Mouse (Mus musculus): ENCODE data around the gene Mycbp2. TPM values are rescaled to one million over a fixed set of nuclear protein-coding genes. Genes with fewer than 3 reads are reported as not detected.

Mycbp2 gene
- polyA plus RNA-seq (2012; ENCODE audit: insufficient read depth, insufficient read length, missing spikeins): 52.4 and 56.8 TPM in 2 replicates

DNA sequence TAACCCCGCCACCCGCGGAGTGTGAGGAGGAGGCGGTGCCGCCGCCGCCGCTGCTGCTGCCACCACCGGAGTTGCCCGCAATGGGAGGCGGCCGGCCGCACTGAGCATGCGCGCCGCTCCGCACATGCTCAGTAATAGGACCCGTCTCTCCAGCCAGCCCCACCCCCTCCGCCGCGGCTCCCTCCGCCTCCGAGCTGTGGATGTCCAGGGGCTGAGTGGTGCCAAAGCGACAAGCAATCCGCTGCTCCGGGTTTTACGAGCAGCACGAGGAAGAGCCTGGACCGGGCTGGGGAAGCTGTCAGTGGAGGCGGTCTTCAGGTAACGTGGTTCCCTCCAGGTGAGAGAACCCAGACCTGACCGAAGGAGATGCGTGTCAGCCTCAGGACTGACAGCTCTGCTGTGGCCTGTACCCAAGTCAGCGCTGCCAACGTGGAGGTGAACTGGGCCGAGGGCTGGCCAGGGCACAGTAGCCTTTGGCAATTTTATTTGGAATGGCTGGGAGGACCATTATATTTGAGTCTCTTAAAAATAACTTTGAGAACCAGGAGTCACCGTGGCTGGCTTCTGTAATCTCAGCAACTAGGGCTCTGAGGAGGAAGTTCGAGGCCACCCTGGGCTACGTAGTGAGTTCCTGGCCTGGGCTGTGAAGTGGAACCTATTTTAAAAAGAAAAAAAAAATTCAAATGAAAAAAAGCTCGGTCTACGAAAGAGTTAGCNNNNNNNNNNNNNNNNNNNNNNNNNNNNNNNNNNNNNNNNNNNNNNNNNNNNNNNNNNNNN is at the start of gene Mycbp2:
Mycbp2 (minus strand) TSS at position 86 of the 777 bp plus-strand sequence.
- peak within 1 kb of the TSS; percentile 72 for H3K27ac ChIP-seq (ENCODE audit: insufficient read depth, low read depth, low read length)
- TF ChIP-seq CTCF (IDR thresholded peaks at IDR 0.05; ENCODE audit: low read depth, low read length): no peak
- TF ChIP-seq POLR2A (IDR thresholded peaks at IDR 0.05; ENCODE audit: borderline replicate concordance, low read depth, low read length): no peak
- H3K4me3 ChIP-seq (ENCODE audit: insufficient read depth, low read length): peak within 1 kb of the TSS; percentile 95
- peaks cover 23% of the 10 kb centered on the region for H3K4me1 ChIP-seq (ENCODE audit: control insufficient read depth, insufficient read depth, low read length)

DNA sequence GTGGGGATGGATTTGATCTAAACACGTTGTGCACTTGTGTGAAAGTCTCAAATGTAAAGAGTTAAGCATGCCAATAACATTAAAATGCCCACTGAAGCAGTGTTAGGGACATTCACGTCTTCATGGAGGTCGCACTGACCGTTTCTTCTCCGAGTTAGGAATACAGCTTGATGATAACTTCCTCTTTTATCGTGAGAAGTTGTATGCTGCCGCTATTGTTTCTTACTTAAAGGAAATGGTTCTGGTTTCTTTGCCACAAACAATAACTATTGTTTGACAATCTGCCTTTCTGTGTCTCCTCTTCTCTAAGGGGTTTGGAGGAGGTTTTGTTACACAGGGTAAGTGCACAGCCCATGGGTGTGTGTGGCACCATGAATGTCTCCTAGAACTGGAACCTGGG is 45.8 kb upstream of the Mycbp2 start:
- TF ChIP-seq CTCF (IDR thresholded peaks at IDR 0.05; ENCODE audit: low read depth, low read length) (no peak), POLR2A (IDR thresholded peaks at IDR 0.05; ENCODE audit: borderline replicate concordance, low read depth, low read length) (no peak)

DNA sequence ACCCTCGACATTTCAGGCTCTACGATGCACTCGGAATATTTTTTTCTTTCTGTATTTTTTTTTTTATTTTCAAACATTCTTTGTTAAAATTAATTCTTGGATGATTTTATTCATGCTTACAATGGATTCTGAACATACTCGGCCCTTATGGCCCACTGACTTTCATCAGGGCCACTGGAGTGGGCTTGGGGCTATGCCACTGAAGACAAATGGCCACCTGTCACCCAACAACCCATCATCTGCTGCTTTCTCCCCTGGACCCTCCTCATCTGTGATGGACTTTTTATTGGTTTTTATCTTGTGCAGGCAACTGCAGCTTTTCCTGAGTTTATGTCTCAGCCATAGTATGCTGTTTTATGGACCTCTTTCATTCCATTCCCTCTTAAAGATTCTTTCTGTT is 40.8 kb upstream of the Mycbp2 start:
- TF ChIP-seq POLR2A (IDR thresholded peaks at IDR 0.05; ENCODE audit: borderline replicate concordance, low read depth, low read length): no peak
- TF ChIP-seq CTCF (IDR thresholded peaks at IDR 0.05; ENCODE audit: low read depth, low read length): no peak
- H3K4me1 ChIP-seq (ENCODE audit: control insufficient read depth, insufficient read depth, low read length): peaks cover 2% of the 10 kb centered on the region; the same call in 1 of the 2 replicates
- no peak overlapping the region for H3K27ac ChIP-seq (ENCODE audit: insufficient read depth, low read depth, low read length)
- no peak overlapping the region for H3K4me3 ChIP-seq (ENCODE audit: insufficient read depth, low read length)

More for the DNA sequence above, 45.8 kb upstream of the Mycbp2 start:
- H3K4me3 ChIP-seq (ENCODE audit: insufficient read depth, low read length): no peak overlapping the region
- H3K27ac ChIP-seq (ENCODE audit: insufficient read depth, low read depth, low read length): peak overlapping the region; percentile 22; the same call in 1 of the 2 replicates
- peaks cover 8% of the 10 kb centered on the region; the same call in 1 of the 2 replicates for H3K4me1 ChIP-seq (ENCODE audit: control insufficient read depth, insufficient read depth, low read length)

DNA sequence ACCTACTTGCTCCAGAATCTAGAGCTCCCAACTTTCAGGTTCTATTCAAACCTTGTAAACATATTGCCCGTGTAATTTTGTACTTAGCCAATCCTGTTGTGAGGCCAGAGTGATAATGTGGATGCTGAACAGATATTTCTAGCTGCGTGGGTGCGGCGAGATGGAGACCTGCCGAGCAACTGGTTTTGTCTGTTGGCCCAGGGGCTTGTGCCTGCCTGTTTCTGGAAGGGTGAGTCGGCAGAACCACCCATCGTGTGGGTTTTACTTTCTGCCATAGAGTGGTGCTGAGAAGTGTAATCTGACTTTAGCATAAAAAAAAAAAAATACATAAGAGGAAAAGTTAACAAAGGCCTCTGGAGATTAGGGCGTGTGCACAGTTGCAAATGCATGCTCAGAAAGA is 40.3 kb upstream of the Mycbp2 start:
- no peak overlapping the region for H3K27ac ChIP-seq (ENCODE audit: insufficient read depth, low read depth, low read length)
- H3K4me1 ChIP-seq (ENCODE audit: control insufficient read depth, insufficient read depth, low read length): no peaks in the 10 kb centered on the region
- TF ChIP-seq POLR2A (IDR thresholded peaks at IDR 0.05; ENCODE audit: borderline replicate concordance, low read depth, low read length) (no peak), CTCF (IDR thresholded peaks at IDR 0.05; ENCODE audit: low read depth, low read length) (no peak)
- no peak overlapping the region for H3K4me3 ChIP-seq (ENCODE audit: insufficient read depth, low read length)

DNA sequence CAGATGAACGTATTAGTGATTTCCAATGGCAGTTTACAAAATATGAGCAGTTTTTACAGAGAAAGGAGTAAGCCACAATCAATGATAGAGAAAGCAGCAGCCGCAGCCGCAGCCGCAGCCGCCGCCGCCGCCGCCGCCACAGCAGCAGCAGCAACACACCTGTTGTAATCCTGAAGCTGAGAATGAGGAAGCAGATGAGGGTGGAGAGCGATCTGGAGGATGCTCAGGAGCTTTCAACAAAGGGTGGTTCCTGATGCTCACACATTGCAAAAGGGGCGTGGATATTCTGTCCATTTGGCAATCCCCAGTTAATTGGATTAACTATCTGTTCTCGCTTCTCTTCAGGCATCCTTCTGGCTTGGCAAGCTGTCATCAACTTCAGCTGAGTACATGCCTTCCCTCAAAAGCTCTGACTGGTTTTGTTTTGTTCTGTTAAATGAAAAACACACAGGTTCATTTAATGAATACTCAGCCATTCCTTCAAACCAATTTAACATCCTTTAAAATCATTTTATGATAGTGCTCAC is 38.5 kb upstream of the Mycbp2 start:
- H3K27ac ChIP-seq (ENCODE audit: insufficient read depth, low read depth, low read length): no peak overlapping the region
- TF ChIP-seq POLR2A (IDR thresholded peaks at IDR 0.05; ENCODE audit: borderline replicate concordance, low read depth, low read length) (no peak), CTCF (IDR thresholded peaks at IDR 0.05; ENCODE audit: low read depth, low read length) (no peak)
- H3K4me3 ChIP-seq (ENCODE audit: insufficient read depth, low read length): no peak overlapping the region
- H3K4me1 ChIP-seq (ENCODE audit: control insufficient read depth, insufficient read depth, low read length): no peaks in the 10 kb centered on the region

DNA sequence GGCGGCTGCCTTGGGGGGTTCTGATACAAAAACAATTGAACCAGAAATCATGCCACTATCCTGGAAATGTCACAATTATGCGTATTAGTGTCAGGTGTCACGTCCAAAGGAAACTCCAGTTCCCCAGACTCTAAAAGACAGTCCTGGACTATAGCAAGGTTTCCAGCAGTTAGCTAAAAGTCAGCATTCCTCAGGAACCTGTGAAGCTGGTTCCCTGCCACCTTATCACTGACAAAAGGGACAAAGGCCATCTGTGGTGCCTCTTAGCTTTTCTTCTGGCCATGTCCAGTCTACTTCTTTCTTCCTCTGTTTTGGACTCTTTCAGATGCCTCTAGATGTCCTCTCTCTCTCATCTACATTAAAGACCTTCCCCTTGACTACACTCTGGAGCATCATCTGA is 32.1 kb upstream of the Mycbp2 start:
- H3K4me1 ChIP-seq (ENCODE audit: control insufficient read depth, insufficient read depth, low read length): peaks cover 9% of the 10 kb centered on the region
- no peak for TF ChIP-seq CTCF (IDR thresholded peaks at IDR 0.05; ENCODE audit: low read depth, low read length)
- no peak for TF ChIP-seq POLR2A (IDR thresholded peaks at IDR 0.05; ENCODE audit: borderline replicate concordance, low read depth, low read length)
- H3K27ac ChIP-seq (ENCODE audit: insufficient read depth, low read depth, low read length): no peak overlapping the region
- no peak overlapping the region for H3K4me3 ChIP-seq (ENCODE audit: insufficient read depth, low read length)

DNA sequence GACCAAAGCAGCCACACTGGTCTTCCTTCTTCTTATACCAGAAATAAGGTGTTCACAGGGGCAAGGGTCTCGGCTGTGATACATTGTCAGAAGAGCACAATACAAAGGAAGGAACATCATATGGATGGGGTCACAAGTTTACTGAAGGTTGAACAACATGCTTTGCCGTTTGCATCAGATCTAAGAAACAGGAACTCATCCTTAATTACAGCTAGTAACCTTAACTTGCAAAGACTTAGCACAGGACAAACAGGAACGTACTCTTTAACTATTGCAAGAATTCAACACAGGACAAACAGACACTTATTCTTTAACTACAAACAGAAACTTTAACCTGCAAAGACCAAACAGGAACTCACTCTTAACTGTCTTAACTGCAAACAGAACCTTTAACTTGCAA is 30.2 kb upstream of the Mycbp2 start:
- TF ChIP-seq CTCF (IDR thresholded peaks at IDR 0.05; ENCODE audit: low read depth, low read length) (no peak), POLR2A (IDR thresholded peaks at IDR 0.05; ENCODE audit: borderline replicate concordance, low read depth, low read length) (no peak)
- no peak overlapping the region for H3K27ac ChIP-seq (ENCODE audit: insufficient read depth, low read depth, low read length)
- H3K4me3 ChIP-seq (ENCODE audit: insufficient read depth, low read length): no peak overlapping the region
- H3K4me1 ChIP-seq (ENCODE audit: control insufficient read depth, insufficient read depth, low read length): peaks cover 9% of the 10 kb centered on the region

DNA sequence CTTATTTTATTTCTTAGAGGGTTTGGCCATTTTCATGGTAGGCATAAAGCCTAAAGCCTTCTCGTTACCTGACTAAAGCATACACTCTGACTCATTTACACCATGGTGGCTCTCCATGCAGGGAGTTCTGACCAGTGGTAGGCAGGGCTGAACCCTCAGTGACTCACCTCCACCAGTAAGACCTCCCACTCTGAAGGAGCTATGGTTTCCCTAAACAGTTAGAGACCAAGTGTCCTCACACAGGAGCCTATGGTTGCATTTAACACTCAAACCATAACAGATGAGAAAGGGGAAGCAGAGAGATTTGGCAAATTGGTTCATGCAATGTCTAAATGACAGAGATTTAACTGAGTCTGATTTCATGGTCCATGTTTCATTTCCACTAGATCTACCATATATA is 28.9 kb upstream of the Mycbp2 start:
- Histone ChIP-seq H3K4me1 (ENCODE audit: control insufficient read depth, insufficient read depth, low read length) (peaks cover 9% of the 10 kb centered on the region), H3K4me3 (ENCODE audit: insufficient read depth, low read length) (no peak overlapping the region), H3K27ac (ENCODE audit: insufficient read depth, low read depth, low read length) (no peak overlapping the region)
- TF ChIP-seq POLR2A (IDR thresholded peaks at IDR 0.05; ENCODE audit: borderline replicate concordance, low read depth, low read length) (no peak), CTCF (IDR thresholded peaks at IDR 0.05; ENCODE audit: low read depth, low read length) (no peak)

DNA sequence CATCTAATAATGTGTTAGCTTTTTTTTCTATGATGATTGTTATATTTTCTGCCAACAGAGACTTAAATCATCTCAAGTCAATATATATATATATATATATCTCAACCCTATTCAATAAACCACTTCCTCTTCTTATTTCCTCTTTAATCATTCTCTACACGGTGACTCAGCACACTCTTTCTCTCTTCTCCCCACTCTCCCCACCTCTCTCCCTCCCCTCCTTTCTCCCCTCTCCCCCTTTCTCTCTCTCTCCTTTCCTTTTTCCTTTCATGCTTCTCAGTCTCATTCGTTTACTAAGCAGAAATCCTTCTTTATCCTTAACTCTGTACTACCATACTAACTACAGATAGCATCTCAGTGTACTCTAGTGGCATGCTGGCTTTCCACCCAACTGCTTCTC is 16.6 kb upstream of the Mycbp2 start:
- Histone ChIP-seq H3K4me3 (ENCODE audit: insufficient read depth, low read length) (no peak overlapping the region), H3K4me1 (ENCODE audit: control insufficient read depth, insufficient read depth, low read length) (peaks cover 17% of the 10 kb centered on the region), H3K27ac (ENCODE audit: insufficient read depth, low read depth, low read length) (peak overlapping the region; percentile 1)
- TF ChIP-seq CTCF (IDR thresholded peaks at IDR 0.05; ENCODE audit: low read depth, low read length): no peak
- TF ChIP-seq POLR2A (IDR thresholded peaks at IDR 0.05; ENCODE audit: borderline replicate concordance, low read depth, low read length): no peak

DNA sequence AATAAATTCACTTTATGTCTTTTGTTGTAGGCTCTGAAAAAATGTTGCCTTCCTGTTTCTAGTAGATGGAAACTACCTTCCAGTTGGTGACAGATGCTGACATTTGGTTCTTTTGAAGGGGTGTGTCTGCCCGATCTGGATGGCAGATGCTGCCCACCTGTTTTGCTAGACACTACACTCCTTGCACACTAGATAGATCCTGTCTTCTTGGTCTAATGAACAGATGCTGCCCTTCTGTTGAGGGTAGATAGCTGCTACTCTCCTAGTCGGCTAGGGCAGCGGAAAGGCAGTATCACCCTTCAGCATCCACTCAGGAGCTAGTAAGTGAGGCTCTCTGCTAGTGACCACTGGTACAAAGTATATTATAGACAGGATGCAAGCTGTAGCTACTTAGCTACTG is 9.5 kb upstream of the Mycbp2 start:
- TF ChIP-seq POLR2A (IDR thresholded peaks at IDR 0.05; ENCODE audit: borderline replicate concordance, low read depth, low read length) (no peak), CTCF (IDR thresholded peaks at IDR 0.05; ENCODE audit: low read depth, low read length) (no peak)
- Histone ChIP-seq H3K4me1 (ENCODE audit: control insufficient read depth, insufficient read depth, low read length) (no peaks in the 10 kb centered on the region), H3K4me3 (ENCODE audit: insufficient read depth, low read length) (no peak overlapping the region), H3K27ac (ENCODE audit: insufficient read depth, low read depth, low read length) (no peak overlapping the region)

Data from bone marrow macrophage, adult 2 months (primary cell).